In genomic region chr3:46490132-46490988, GRCm38 (mm10) we compare ENCODE assay signal across 17 mouse cellular contexts. TPM values are rescaled to one million over a fixed set of nuclear protein-coding genes. Genes with fewer than 3 reads are reported as not detected.
DNase-seq lines count a peak whose midpoint lies in the region; ATAC-seq and TF ChIP-seq lines count a peak whose summit lies in the region.
"Had no signal": no experiment of that assay in that cellular context is flagged by ENCODE, and none has a peak within 500 bp of the region (broad histone marks: within the 10 kb centered on the region; RNA-seq: fewer than 3 reads in every experiment).

No protein-coding gene starts in this region.

- no peak overlapping the region for H3K9ac ChIP-seq in heart, embryonic 12.5 days
- no peak overlapping the region for H3K9ac ChIP-seq in liver, adult 2 months (ENCODE audit: low read depth, low read length)
- H3K9ac ChIP-seq in liver, postnatal 0 days (replicated peaks): no peak overlapping the region
- no peak overlapping the region for H3K9ac ChIP-seq in limb, embryonic 15.5 days
- H3K9ac ChIP-seq: hindbrain, embryonic 14.5 days; intestine, embryonic 15.5 days had no signal

- H3K4me3 ChIP-seq in heart, embryonic 12.5 days: 0 out of 2 replicates have a peak overlapping the region, but pooled peaks have one; percentile 1
- no peak overlapping the region for H3K4me3 ChIP-seq in liver, adult 2 months (ENCODE audit: insufficient read depth, low read depth, low read length)
- no peak overlapping the region for H3K4me3 ChIP-seq in liver, postnatal 0 days (ENCODE audit: low read depth, low read length)
- no peak overlapping the region for H3K4me3 ChIP-seq in limb, embryonic 15.5 days
- H3K4me3 ChIP-seq: heart, embryonic 10.5 days; intestine, embryonic 15.5 days had no signal

- no peak for TF ChIP-seq POLR2A in liver, adult 2 months (IDR thresholded peaks at IDR 0.05; ENCODE audit: extremely low read depth, insufficient read depth, low read length)

- TF ChIP-seq CTCF in liver, adult 2 months (IDR thresholded peaks at IDR 0.05; ENCODE audit: low read depth, low read length): no peak
- TF ChIP-seq CTCF in liver, postnatal 0 days (IDR thresholded peaks at IDR 0.05; ENCODE audit: low read depth): no peak

- no peak for ATAC-seq in heart, embryonic 12.5 days (ENCODE audit: insufficient number of reproducible peaks, low FRiP score)
- no peak for ATAC-seq in liver, postnatal 0 days
- no peak for ATAC-seq in limb, embryonic 15.5 days (ENCODE audit: insufficient number of reproducible peaks, low FRiP score, low TSS enrichment, low read depth)
- ATAC-seq: forebrain, embryonic 16.5 days; intestine, embryonic 15.5 days had no signal

- no peak for DNase-seq in heart, adult 11 months
- peak; percentile 7 for DNase-seq in liver, adult 2 months (ENCODE audit: extremely low read depth, low read depth, low spot score)
- DNase-seq in liver, postnatal 0 days: no peak
- no peak for DNase-seq in adipocyte (ENCODE audit: low spot score)
- DNase-seq in left cerebral cortex, postnatal 36 days (ENCODE audit: low spot score in 2 of 2): no peak
- DNase-seq: adrenal gland, postnatal 36 days; cerebellum, postnatal 10 days; embryo, embryonic 11 days; gastrocnemius, postnatal 10 days; left cerebral cortex, postnatal 4 days had no signal

- no peaks in the 10 kb centered on the region for H3K4me1 ChIP-seq in heart, embryonic 12.5 days (replicated peaks)
- no peaks in the 10 kb centered on the region for H3K4me1 ChIP-seq in liver, adult 2 months (ENCODE audit: control insufficient read depth, insufficient read depth, low read length)
- H3K4me1 ChIP-seq in liver, postnatal 0 days (ENCODE audit: insufficient read depth): no peaks in the 10 kb centered on the region
- no peaks in the 10 kb centered on the region for H3K4me1 ChIP-seq in limb, embryonic 15.5 days
- H3K4me1 ChIP-seq: heart, embryonic 10.5 days; intestine, embryonic 15.5 days had no signal

- H3K4me2 ChIP-seq in heart, embryonic 12.5 days: peak overlapping the region; percentile 23
- no peak overlapping the region for H3K4me2 ChIP-seq in liver, postnatal 0 days (ENCODE audit: low read depth, low read length)
- peak overlapping the region; percentile 24 for H3K4me2 ChIP-seq in limb, embryonic 15.5 days
- H3K4me2 ChIP-seq: hindbrain, embryonic 14.5 days; intestine, embryonic 15.5 days had no signal

- intact Hi-C loops in left cerebral cortex, postnatal 36 days (cut with DNase I): no loop called here

- H3K9me3 ChIP-seq in heart, embryonic 12.5 days (replicated peaks): no peaks in the 10 kb centered on the region
- H3K9me3 ChIP-seq in liver, postnatal 0 days (ENCODE audit: low read length): no peaks in the 10 kb centered on the region
- H3K9me3 ChIP-seq in limb, embryonic 15.5 days: no peaks in the 10 kb centered on the region
- H3K9me3 ChIP-seq: heart, embryonic 10.5 days; intestine, embryonic 15.5 days had no signal

- no peaks in the 10 kb centered on the region for H3K36me3 ChIP-seq in heart, embryonic 12.5 days
- H3K36me3 ChIP-seq in liver, adult 2 months (ENCODE audit: control insufficient read depth, insufficient read depth, low read length): no peaks in the 10 kb centered on the region
- no peaks in the 10 kb centered on the region for H3K36me3 ChIP-seq in liver, postnatal 0 days (replicated peaks; ENCODE audit: insufficient read depth, low read length)
- no peaks in the 10 kb centered on the region for H3K36me3 ChIP-seq in limb, embryonic 15.5 days
- H3K36me3 ChIP-seq: heart, embryonic 10.5 days; intestine, embryonic 15.5 days had no signal

- no peak overlapping the region for H3K27ac ChIP-seq in heart, embryonic 12.5 days (ENCODE audit: poor library complexity, severe bottlenecking)
- H3K27ac ChIP-seq in liver, adult 2 months (replicated peaks; ENCODE audit: insufficient read depth, low read depth, low read length): no peak overlapping the region
- H3K27ac ChIP-seq in liver, postnatal 0 days (ENCODE audit: low read depth): no peak overlapping the region
- H3K27ac ChIP-seq in limb, embryonic 15.5 days: no peak overlapping the region
- H3K27ac ChIP-seq: heart, embryonic 10.5 days; hindbrain, embryonic 14.5 days; intestine, embryonic 15.5 days had no signal

- 54% methylated on average over 15 of the region's 15 CpGs for WGBS in heart, embryonic 12.5 days
- WGBS in liver, adult 2 months: 71% methylated on average over 15 of the region's 15 CpGs
- 70% methylated on average over 15 of the region's 15 CpGs for WGBS in liver, postnatal 0 days (ENCODE audit: insufficient replicate concordance)
- WGBS in limb, embryonic 15.5 days: 54% methylated on average over 15 of the region's 15 CpGs

- no peaks in the 10 kb centered on the region for H3K79me2 ChIP-seq in liver, adult 2 months (ENCODE audit: control insufficient read depth, insufficient read depth, low read length)

- no peak for TF ChIP-seq EP300 in liver, postnatal 0 days (IDR thresholded peaks at IDR 0.05; ENCODE audit: low read depth)

- no peaks in the 10 kb centered on the region for H3K27me3 ChIP-seq in heart, embryonic 12.5 days (replicated peaks)
- no peaks in the 10 kb centered on the region for H3K27me3 ChIP-seq in liver, adult 2 months (ENCODE audit: control insufficient read depth, insufficient read depth, low read length)
- no peaks in the 10 kb centered on the region for H3K27me3 ChIP-seq in liver, postnatal 0 days (ENCODE audit: insufficient read depth, low read length)
- no peaks in the 10 kb centered on the region for H3K27me3 ChIP-seq in limb, embryonic 15.5 days
- H3K27me3 ChIP-seq: intestine, embryonic 15.5 days had no signal

RNA-seq across cellular contexts. Expression of gene Pabpc4l, which starts 42.3 kb away (rescaled TPM):
- polyA plus RNA-seq in heart, embryonic 12.5 days (2016; fragmentation: Nextera tagmentation; extraction: Ambion mirVana): 9.0 and 9.2 TPM in 2 replicates
- 0.40 and 0.74 TPM in 2 replicates for total RNA-seq in liver, adult 2 months (2014; rRNA removed)
- 0.09 TPM in 1 of 2 replicates, not detected in the other for polyA plus RNA-seq in liver, adult 2 months (2012; rRNA removed)
- 0.85 TPM in 2 replicates for polyA plus RNA-seq in liver, postnatal 0 days (2015; fragmentation: Nextera tagmentation; extraction: Ambion mirVana)
- polyA plus RNA-seq in limb, embryonic 15.5 days (2015; fragmentation: Nextera tagmentation; extraction: Ambion mirVana): 19.6 and 20.6 TPM in 2 replicates
- total RNA-seq in left cerebral cortex, postnatal 36 days (2021): 1 to 10 TPM in 1 of 2 experiments, under 1 TPM in 1; 0.52 to 1.8 TPM
- total RNA-seq: megakaryocyte-erythroid progenitor cell, adult 5-6 weeks had no signal
